Mouse (Mus musculus): ENCODE measurements around the gene Cstb. TPM values are rescaled to one million over a fixed set of nuclear protein-coding genes. Genes with fewer than 3 reads are reported as not detected.

Cstb gene
- polyA plus RNA-seq, 1 experiment = 355 TPM

DNA sequence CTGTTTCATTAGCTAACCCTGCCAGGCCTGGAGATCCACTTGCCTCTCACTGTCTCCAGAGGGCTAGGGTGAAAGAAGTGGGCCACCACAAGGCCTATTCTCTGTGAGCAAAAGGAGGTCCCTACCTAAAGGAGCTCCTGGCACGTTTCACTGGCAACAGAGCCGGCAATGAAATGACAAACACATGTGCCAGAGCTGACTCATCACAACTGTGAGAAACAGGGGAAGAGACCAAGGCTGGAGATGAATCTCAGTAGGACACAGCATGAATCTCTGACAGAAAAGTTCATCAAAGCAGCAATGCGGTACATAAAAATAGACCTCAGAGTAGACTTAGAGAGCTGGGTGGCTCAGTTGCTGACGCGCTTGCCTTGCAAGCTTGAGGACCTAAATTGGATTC, 7.6 kb upstream of the Cstb start:
- no peak for TF ChIP-seq USF1 (IDR thresholded peaks at IDR 0.05; ENCODE audit: low read depth)
- TF ChIP-seq MYOD1 (IDR thresholded peaks at IDR 0.05; ENCODE audit: control insufficient read depth, insufficient read length, low read depth) = no peak
- TF ChIP-seq FOSL1 (IDR thresholded peaks at IDR 0.05; ENCODE audit: insufficient read depth, low read length, poor library complexity, severe bottlenecking) = no peak
- TF ChIP-seq CTCF (IDR thresholded peaks at IDR 0.05; ENCODE audit: control insufficient read depth, insufficient read depth, insufficient read length) = no peak
- peak; percentile 18 for TF ChIP-seq MAX (IDR thresholded peaks at IDR 0.05)
- no peak for TF ChIP-seq MYOG (IDR thresholded peaks at IDR 0.05; ENCODE audit: control insufficient read depth, extremely low read depth, insufficient read length)
- Histone ChIP-seq H3K27me3 (ENCODE audit: control insufficient read depth, insufficient read depth, insufficient read length) (no peaks in the 10 kb centered on the region), H3K4me3 (ENCODE audit: insufficient read depth, poor library complexity, severe bottlenecking) (no peak overlapping the region), H3K36me3 (ENCODE audit: control insufficient read depth, insufficient read depth) (no peaks in the 10 kb centered on the region), H3K79me2 (ENCODE audit: control insufficient read depth, insufficient read depth) (peaks cover 3% of the 10 kb centered on the region), H3K79me3 (ENCODE audit: low read depth) (no peaks in the 10 kb centered on the region), H3ac (ENCODE audit: control insufficient read depth, insufficient read length, low read depth) (no peak overlapping the region)

DNA sequence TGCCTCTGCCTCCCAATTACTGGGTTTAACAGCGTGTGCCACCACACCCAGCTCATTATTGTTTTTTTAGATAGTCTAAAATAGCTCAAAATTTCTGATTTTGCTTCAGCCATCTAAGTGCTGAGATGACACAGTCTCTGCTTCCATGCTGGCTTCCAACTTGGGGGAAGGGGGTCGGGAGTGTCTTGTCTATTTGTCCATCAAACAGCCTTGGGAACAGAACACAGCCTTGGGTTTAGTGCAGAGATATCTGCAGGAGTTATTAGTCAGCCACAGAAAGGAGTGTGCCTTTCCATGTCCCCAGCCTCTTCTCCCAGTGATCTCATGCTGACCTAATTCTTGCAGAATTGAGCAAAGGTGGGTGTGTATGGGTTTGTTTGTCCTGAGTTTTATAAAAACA, 6.7 kb upstream of the Cstb start:
- Histone ChIP-seq H3K27me3 (ENCODE audit: control insufficient read depth, insufficient read depth, insufficient read length) (no peaks in the 10 kb centered on the region), H3K36me3 (ENCODE audit: control insufficient read depth, insufficient read depth) (no peaks in the 10 kb centered on the region), H3K79me2 (ENCODE audit: control insufficient read depth, insufficient read depth) (no peaks in the 10 kb centered on the region), H3ac (ENCODE audit: control insufficient read depth, insufficient read length, low read depth) (no peak overlapping the region), H3K4me3 (ENCODE audit: insufficient read depth, poor library complexity, severe bottlenecking) (no peak overlapping the region), H3K79me3 (ENCODE audit: low read depth) (no peaks in the 10 kb centered on the region)
- TF ChIP-seq USF1 (IDR thresholded peaks at IDR 0.05; ENCODE audit: low read depth) (no peak), MYOD1 (IDR thresholded peaks at IDR 0.05; ENCODE audit: control insufficient read depth, insufficient read length, low read depth) (no peak), MAX (IDR thresholded peaks at IDR 0.05) (no peak), MYOG (IDR thresholded peaks at IDR 0.05; ENCODE audit: control insufficient read depth, extremely low read depth, insufficient read length) (no peak), CEBPB (IDR thresholded peaks at IDR 0.05; ENCODE audit: low read depth) (no peak), CTCF (IDR thresholded peaks at IDR 0.05; ENCODE audit: control insufficient read depth, insufficient read depth, insufficient read length) (no peak), FOSL1 (IDR thresholded peaks at IDR 0.05; ENCODE audit: insufficient read depth, low read length, poor library complexity, severe bottlenecking) (no peak)

DNA sequence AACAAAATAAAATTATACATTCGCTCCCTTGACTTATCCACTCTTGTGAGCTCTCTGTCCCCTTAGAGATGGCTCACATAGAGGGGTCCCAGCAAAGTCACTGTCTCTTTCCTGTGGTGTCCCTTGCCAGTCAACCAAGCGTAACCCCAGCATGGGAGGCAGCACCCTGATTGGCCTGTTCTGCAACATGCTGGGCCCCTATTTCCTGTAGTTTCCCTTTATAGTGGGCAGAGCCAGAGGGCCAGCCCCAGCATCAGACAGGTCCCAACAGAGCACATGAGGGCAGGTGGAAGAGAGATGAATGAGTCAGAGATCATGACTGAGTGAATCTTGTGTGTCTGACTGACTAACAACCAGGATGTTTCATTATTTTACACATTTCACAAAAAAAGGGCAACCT, 4.5 kb upstream of the Cstb start:
- H3K4me3 ChIP-seq (ENCODE audit: insufficient read depth, poor library complexity, severe bottlenecking) = no peak overlapping the region
- TF ChIP-seq FOSL1 (IDR thresholded peaks at IDR 0.05; ENCODE audit: insufficient read depth, low read length, poor library complexity, severe bottlenecking) (no peak), CEBPB (IDR thresholded peaks at IDR 0.05; ENCODE audit: low read depth) (no peak), CTCF (IDR thresholded peaks at IDR 0.05; ENCODE audit: control insufficient read depth, insufficient read depth, insufficient read length) (no peak), MAX (IDR thresholded peaks at IDR 0.05) (no peak), MYOG (IDR thresholded peaks at IDR 0.05; ENCODE audit: control insufficient read depth, extremely low read depth, insufficient read length) (no peak), MYOD1 (IDR thresholded peaks at IDR 0.05; ENCODE audit: control insufficient read depth, insufficient read length, low read depth) (no peak), USF1 (IDR thresholded peaks at IDR 0.05; ENCODE audit: low read depth) (no peak)
- peaks cover under 1% of the 10 kb centered on the region for H3K79me3 ChIP-seq (ENCODE audit: low read depth)
- peaks cover 4% of the 10 kb centered on the region for H3K79me2 ChIP-seq (ENCODE audit: control insufficient read depth, insufficient read depth)
- H3K27me3 ChIP-seq (ENCODE audit: control insufficient read depth, insufficient read depth, insufficient read length) = no peaks in the 10 kb centered on the region
- no peak overlapping the region for H3ac ChIP-seq (ENCODE audit: control insufficient read depth, insufficient read length, low read depth)
- H3K36me3 ChIP-seq (ENCODE audit: control insufficient read depth, insufficient read depth) = no peaks in the 10 kb centered on the region

DNA sequence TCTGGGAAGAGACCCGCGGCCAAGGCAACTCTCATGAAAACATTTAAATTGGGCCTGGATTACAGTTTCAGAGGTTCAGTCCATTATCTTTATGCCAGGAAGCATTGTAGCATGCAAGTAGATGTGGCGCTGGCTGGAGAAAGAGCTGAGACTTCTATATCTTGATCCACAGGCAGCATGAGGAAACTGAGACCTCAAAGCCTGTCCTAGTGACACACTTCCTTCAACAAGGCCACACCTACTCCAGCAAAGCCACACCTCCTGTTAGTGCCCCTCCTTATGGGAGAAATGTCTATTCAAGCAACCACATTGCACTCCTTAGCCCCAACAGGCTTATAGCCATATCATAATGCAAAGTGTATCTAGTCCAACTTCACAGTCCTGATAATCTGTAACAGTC, 2.9 kb upstream of the Cstb start:
- Histone ChIP-seq H3ac (ENCODE audit: control insufficient read depth, insufficient read length, low read depth) (no peak overlapping the region), H3K27me3 (ENCODE audit: control insufficient read depth, insufficient read depth, insufficient read length) (no peaks in the 10 kb centered on the region), H3K36me3 (ENCODE audit: control insufficient read depth, insufficient read depth) (peaks cover 13% of the 10 kb centered on the region), H3K79me3 (ENCODE audit: low read depth) (peaks cover 12% of the 10 kb centered on the region), H3K79me2 (ENCODE audit: control insufficient read depth, insufficient read depth) (peaks cover 16% of the 10 kb centered on the region), H3K4me3 (ENCODE audit: insufficient read depth, poor library complexity, severe bottlenecking) (no peak overlapping the region)
- TF ChIP-seq MYOD1 (IDR thresholded peaks at IDR 0.05; ENCODE audit: control insufficient read depth, insufficient read length, low read depth) (no peak), CTCF (IDR thresholded peaks at IDR 0.05; ENCODE audit: control insufficient read depth, insufficient read depth, insufficient read length) (no peak), CEBPB (IDR thresholded peaks at IDR 0.05; ENCODE audit: low read depth) (no peak), FOSL1 (IDR thresholded peaks at IDR 0.05; ENCODE audit: insufficient read depth, low read length, poor library complexity, severe bottlenecking) (no peak), USF1 (IDR thresholded peaks at IDR 0.05; ENCODE audit: low read depth) (no peak), MAX (IDR thresholded peaks at IDR 0.05) (no peak)

DNA sequence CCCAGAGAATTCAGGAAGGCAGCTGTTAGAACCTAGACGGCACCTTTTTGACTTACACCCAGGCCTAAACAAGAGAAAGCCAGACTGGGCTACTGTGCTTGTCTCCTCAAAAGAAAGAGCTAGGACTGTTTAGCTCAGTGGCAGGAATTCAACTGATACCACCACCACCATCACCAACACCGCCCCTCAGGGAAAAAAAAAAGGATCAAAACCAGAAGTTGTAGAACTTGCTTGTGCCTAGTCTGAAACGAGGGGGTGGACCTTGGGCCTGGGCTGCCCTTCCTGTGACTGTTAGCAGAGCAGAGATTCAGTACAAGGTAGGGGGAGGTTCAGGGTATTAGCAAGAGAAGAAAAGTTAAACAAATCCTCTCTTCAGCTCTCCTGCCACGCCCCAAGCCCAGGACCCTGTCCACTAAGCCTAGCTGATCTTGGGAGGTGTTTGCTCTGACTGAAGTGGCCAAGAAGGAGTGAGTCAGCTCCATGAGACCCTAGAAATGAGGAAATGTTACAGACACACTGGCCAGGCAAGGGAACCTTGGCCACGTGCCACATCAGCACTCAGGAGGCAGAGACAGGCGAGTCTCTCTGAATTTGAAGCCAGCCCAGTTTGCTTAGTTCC, 757 bp downstream of the Cstb start:
- H3K4me3 ChIP-seq (ENCODE audit: insufficient read depth, poor library complexity, severe bottlenecking) = peak overlapping the region; percentile 76
- peaks cover 14% of the 10 kb centered on the region for H3K79me3 ChIP-seq (ENCODE audit: low read depth)
- TF ChIP-seq MYOG (IDR thresholded peaks at IDR 0.05; ENCODE audit: control insufficient read depth, extremely low read depth, insufficient read length) = no peak
- no peak for TF ChIP-seq MAX (IDR thresholded peaks at IDR 0.05)
- no peak for TF ChIP-seq CTCF (IDR thresholded peaks at IDR 0.05; ENCODE audit: control insufficient read depth, insufficient read depth, insufficient read length)
- TF ChIP-seq CEBPB (IDR thresholded peaks at IDR 0.05; ENCODE audit: low read depth) = no peak
- no peak for TF ChIP-seq FOSL1 (IDR thresholded peaks at IDR 0.05; ENCODE audit: insufficient read depth, low read length, poor library complexity, severe bottlenecking)
- no peak for TF ChIP-seq MYOD1 (IDR thresholded peaks at IDR 0.05; ENCODE audit: control insufficient read depth, insufficient read length, low read depth)
- no peak for TF ChIP-seq USF1 (IDR thresholded peaks at IDR 0.05; ENCODE audit: low read depth)
- peak overlapping the region; percentile 99 for H3ac ChIP-seq (ENCODE audit: control insufficient read depth, insufficient read length, low read depth)
- H3K79me2 ChIP-seq (ENCODE audit: control insufficient read depth, insufficient read depth) = peaks cover 16% of the 10 kb centered on the region
- H3K27me3 ChIP-seq (ENCODE audit: control insufficient read depth, insufficient read depth, insufficient read length) = no peaks in the 10 kb centered on the region
- H3K36me3 ChIP-seq (ENCODE audit: control insufficient read depth, insufficient read depth) = peaks cover 26% of the 10 kb centered on the region

Measured in C2C12 (cell line).